Mouse (Mus musculus): Measurements from ENCODE around the gene Skap2.

GRCm38 (mm10) chr6:51889824-51890223 lies 122.5 kb downstream of the Skap2 start:
- TF ChIP-seq POLR2A (IDR thresholded peaks at IDR 0.05; ENCODE audit: low read depth, low read length) (no peak), CTCF (IDR thresholded peaks at IDR 0.05; ENCODE audit: extremely low read depth, insufficient read depth, insufficient read length, insufficient replicate concordance) (no peak)
